Mouse (Mus musculus): Measurements from ENCODE around the gene Bloc1s4. TPM values are rescaled to one million over a fixed set of nuclear protein-coding genes. Genes with fewer than 3 reads are reported as not detected.
A peak's percentile ranks its signal among the peaks of the same experiment; 100 is the strongest.

Gene Bloc1s4
- polyA plus RNA-seq, 1 experiment: 30.9 TPM

GRCm38 (mm10) chr5:36766958-36767703 lies 18.7 kb upstream of the Bloc1s4 start:
- DNase-seq: no peak
- H3K27me3 ChIP-seq (ENCODE audit: control insufficient read depth, insufficient read depth, low read length): no peaks in the 10 kb centered on the region
- H3K27ac ChIP-seq (ENCODE audit: control insufficient read depth, insufficient read depth, low read length): no peak overlapping the region
- no peaks in the 10 kb centered on the region for H3K36me3 ChIP-seq (ENCODE audit: control insufficient read depth, insufficient read depth, low read length)
- H3K4me1 ChIP-seq (replicated peaks; ENCODE audit: control insufficient read depth, insufficient read depth, low read length): no peaks in the 10 kb centered on the region
- WGBS: 24% methylated on average over 10 of the region's 10 CpGs
- H3K4me3 ChIP-seq (ENCODE audit: control insufficient read depth, insufficient read depth, low read length): no peak overlapping the region
- TF ChIP-seq POLR2A (IDR thresholded peaks at IDR 0.05; ENCODE audit: control insufficient read depth, extremely low read depth, insufficient read depth, low read length, poor library complexity) (no peak), CTCF (IDR thresholded peaks at IDR 0.05; ENCODE audit: borderline replicate concordance, control insufficient read depth, extremely low read depth, insufficient read depth, low read length, poor library complexity) (no peak)

GRCm38 (mm10) chr5:36759848-36760247 lies 11.4 kb upstream of the Bloc1s4 start:
- Histone ChIP-seq H3K27ac (ENCODE audit: control insufficient read depth, insufficient read depth, low read length) (no peak overlapping the region), H3K27me3 (ENCODE audit: control insufficient read depth, insufficient read depth, low read length) (no peaks in the 10 kb centered on the region), H3K36me3 (ENCODE audit: control insufficient read depth, insufficient read depth, low read length) (no peaks in the 10 kb centered on the region), H3K4me1 (replicated peaks; ENCODE audit: control insufficient read depth, insufficient read depth, low read length) (no peaks in the 10 kb centered on the region), H3K4me3 (ENCODE audit: control insufficient read depth, insufficient read depth, low read length) (no peak overlapping the region)
- TF ChIP-seq POLR2A (IDR thresholded peaks at IDR 0.05; ENCODE audit: control insufficient read depth, extremely low read depth, insufficient read depth, low read length, poor library complexity) (no peak), CTCF (IDR thresholded peaks at IDR 0.05; ENCODE audit: borderline replicate concordance, control insufficient read depth, extremely low read depth, insufficient read depth, low read length, poor library complexity) (no peak)
- no peak for DNase-seq
- WGBS: 83% methylated on average over 4 of the region's 4 CpGs

- Histone ChIP-seq H3K27me3 (ENCODE audit: control insufficient read depth, insufficient read depth, low read length) (no peaks in the 10 kb centered on the region), H3K27ac (ENCODE audit: control insufficient read depth, insufficient read depth, low read length) (no peak overlapping the region), H3K4me3 (ENCODE audit: control insufficient read depth, insufficient read depth, low read length) (no peak overlapping the region), H3K36me3 (ENCODE audit: control insufficient read depth, insufficient read depth, low read length) (no peaks in the 10 kb centered on the region), H3K4me1 (replicated peaks; ENCODE audit: control insufficient read depth, insufficient read depth, low read length) (no peaks in the 10 kb centered on the region)
- TF ChIP-seq POLR2A (IDR thresholded peaks at IDR 0.05; ENCODE audit: control insufficient read depth, extremely low read depth, insufficient read depth, low read length, poor library complexity) (no peak), CTCF (IDR thresholded peaks at IDR 0.05; ENCODE audit: borderline replicate concordance, control insufficient read depth, extremely low read depth, insufficient read depth, low read length, poor library complexity) (no peak)
- DNase-seq: no peak
- WGBS: 76% methylated on average over 5 of the region's 5 CpGs
Observed at GRCm38 (mm10) chr5:36757033-36757432, 8.6 kb upstream of the Bloc1s4 start.

GRCm38 (mm10) chr5:36750119-36751078 lies 1.9 kb upstream of the Bloc1s4 start:
- TF ChIP-seq POLR2A (IDR thresholded peaks at IDR 0.05; ENCODE audit: control insufficient read depth, extremely low read depth, insufficient read depth, low read length, poor library complexity): no peak
- TF ChIP-seq CTCF (IDR thresholded peaks at IDR 0.05; ENCODE audit: borderline replicate concordance, control insufficient read depth, extremely low read depth, insufficient read depth, low read length, poor library complexity): no peak
- no peaks in the 10 kb centered on the region for H3K27me3 ChIP-seq (ENCODE audit: control insufficient read depth, insufficient read depth, low read length)
- peaks cover 10% of the 10 kb centered on the region for H3K4me1 ChIP-seq (replicated peaks; ENCODE audit: control insufficient read depth, insufficient read depth, low read length)
- H3K27ac ChIP-seq (ENCODE audit: control insufficient read depth, insufficient read depth, low read length): no peak overlapping the region
- no peaks in the 10 kb centered on the region for H3K36me3 ChIP-seq (ENCODE audit: control insufficient read depth, insufficient read depth, low read length)
- no peak for DNase-seq
- no peak overlapping the region for H3K4me3 ChIP-seq (ENCODE audit: control insufficient read depth, insufficient read depth, low read length)
- WGBS: 76% methylated on average over 9 of the region's 9 CpGs

GRCm38 (mm10) chr5:36747794-36748535 lies 485 bp downstream of the Bloc1s4 start:
- WGBS: 2% methylated on average over 73 of the region's 76 CpGs
- peak; percentile 24 for DNase-seq
- no peak for TF ChIP-seq POLR2A (IDR thresholded peaks at IDR 0.05; ENCODE audit: control insufficient read depth, extremely low read depth, insufficient read depth, low read length, poor library complexity)
- TF ChIP-seq CTCF (IDR thresholded peaks at IDR 0.05; ENCODE audit: borderline replicate concordance, control insufficient read depth, extremely low read depth, insufficient read depth, low read length, poor library complexity): no peak
- H3K4me1 ChIP-seq (replicated peaks; ENCODE audit: control insufficient read depth, insufficient read depth, low read length): peaks cover 10% of the 10 kb centered on the region
- H3K27me3 ChIP-seq (ENCODE audit: control insufficient read depth, insufficient read depth, low read length): no peaks in the 10 kb centered on the region
- H3K4me3 ChIP-seq (ENCODE audit: control insufficient read depth, insufficient read depth, low read length): peak overlapping the region; percentile 81
- no peak overlapping the region for H3K27ac ChIP-seq (ENCODE audit: control insufficient read depth, insufficient read depth, low read length)
- no peaks in the 10 kb centered on the region for H3K36me3 ChIP-seq (ENCODE audit: control insufficient read depth, insufficient read depth, low read length)

GRCm38 (mm10) chr5:36747071-36747470 lies 1.4 kb downstream of the Bloc1s4 start:
- no peak for TF ChIP-seq POLR2A (IDR thresholded peaks at IDR 0.05; ENCODE audit: control insufficient read depth, extremely low read depth, insufficient read depth, low read length, poor library complexity)
- TF ChIP-seq CTCF (IDR thresholded peaks at IDR 0.05; ENCODE audit: borderline replicate concordance, control insufficient read depth, extremely low read depth, insufficient read depth, low read length, poor library complexity): no peak
- Histone ChIP-seq H3K27me3 (ENCODE audit: control insufficient read depth, insufficient read depth, low read length) (no peaks in the 10 kb centered on the region), H3K4me1 (replicated peaks; ENCODE audit: control insufficient read depth, insufficient read depth, low read length) (peaks cover 10% of the 10 kb centered on the region), H3K36me3 (ENCODE audit: control insufficient read depth, insufficient read depth, low read length) (no peaks in the 10 kb centered on the region), H3K4me3 (ENCODE audit: control insufficient read depth, insufficient read depth, low read length) (no peak overlapping the region), H3K27ac (ENCODE audit: control insufficient read depth, insufficient read depth, low read length) (no peak overlapping the region)
- no peak for DNase-seq
- 10% methylated on average over 7 of the region's 7 CpGs for WGBS
